Mouse (Mus musculus) CD4-positive, CD25-positive, alpha-beta regulatory T cell, adult 9 weeks (primary cell): ENCODE results near the gene Clcn2. TPM values are rescaled to one million over a fixed set of nuclear protein-coding genes. Genes with fewer than 3 reads are reported as not detected.

Experiments used
- polyA plus RNA-seq: library from polyadenylated mRNA; unstranded; fragments of 100-300 nt; shearing (Covaris generic); gene quantifications from one replicate; pipeline ENCODE4 v1.2.1, GENCODE M21; 2017

Clcn2 gene
- 1.1 TPM for polyA plus RNA-seq

GRCm38 (mm10) chr16:20717181-20717977 lies at the start of gene Clcn2, which contains the start of gene Polr2h:
Clcn2 (minus strand) TSS chr16:20717746.
Polr2h (plus strand) TSS chr16:20717665.

GRCm38 (mm10) chr16:20733731-20734730 lies 16.5 kb upstream of the Clcn2 start, which contains the start of gene Thpo:
Thpo (minus strand) TSS chr16:20734511.

GRCm38 (mm10) chr16:20732925-20733730 lies 15.6 kb upstream of the Clcn2 start, which contains the start of gene Chrd:
Chrd (plus strand) TSS chr16:20733127.

GRCm38 (mm10) chr16:20693111-20693701 lies 24.3 kb downstream of the Clcn2 start, which contains the start of gene Fam131a:
Fam131a (plus strand) TSS chr16:20693241.

GRCm38 (mm10) chr16:20668013-20668412 lies 49.5 kb downstream of the Clcn2 start, which contains the start of gene Eif4g1:
Eif4g1 (plus strand) TSS chr16:20668313.

Other genes starting within 250 kb of the Clcn2 start
- 15.3 TPM for gene Eif2b5, start 218.9 kb downstream of the Clcn2 start, polyA plus RNA-seq
- gene Dvl3, start 200.8 kb downstream of the Clcn2 start, polyA plus RNA-seq = 5.9 TPM
- 486 TPM for gene Ap2m1, start 182.3 kb downstream of the Clcn2 start, polyA plus RNA-seq
- 121 TPM for gene Abcf3, start 169.2 kb downstream of the Clcn2 start, polyA plus RNA-seq
- 0.29 TPM for gene Vwa5b2, start 128.3 kb downstream of the Clcn2 start, polyA plus RNA-seq
- 27.3 TPM for gene Eef1akmt4, start 106.2 kb downstream of the Clcn2 start, polyA plus RNA-seq
- not detected for gene Gm49333, start 106.1 kb downstream of the Clcn2 start, polyA plus RNA-seq
- 49.3 TPM for gene Alg3, start 106.0 kb downstream of the Clcn2 start, polyA plus RNA-seq
- gene Camk2n2, start 96.5 kb downstream of the Clcn2 start, polyA plus RNA-seq = not detected
- not detected for gene Ece2, start 87.9 kb downstream of the Clcn2 start, polyA plus RNA-seq
- gene Psmd2, start 66.1 kb downstream of the Clcn2 start, polyA plus RNA-seq = 280 TPM
- 141 TPM for gene Eif4g1, start 49.4 kb downstream of the Clcn2 start, polyA plus RNA-seq
- gene Fam131a, start 24.5 kb downstream of the Clcn2 start, polyA plus RNA-seq = 2.4 TPM
- 86.1 TPM for gene Polr2h, start 81 bp downstream of the Clcn2 start, polyA plus RNA-seq
- not detected for gene Chrd, start 15.4 kb upstream of the Clcn2 start, polyA plus RNA-seq
- gene Thpo, start 16.8 kb upstream of the Clcn2 start, polyA plus RNA-seq = not detected